Mouse (Mus musculus) kidney, adult 2 months (tissue): ENCODE measurements at regions not wholly inside any gene's neighbourhood (a gene's known extent, or its start where the extent isn't known, plus 50 kb on each side); places are given as distances from the start of the nearest gene placed in this dataset.

ENCODE experiments used
- CTCF ChIP-seq: fragments of 200-500 bp; conservative IDR thresholded peaks from 2 replicates; pipeline ENCODE4 v1.5.1; 2011; ENCODE audit warnings: low read depth, mild to moderate bottlenecking, control low read depth, low read length, moderate library complexity, mixed read lengths; ENCODE audit not compliant: insufficient read depth, insufficient read length
- POLR2A ChIP-seq: fragments of 200-500 bp; IDR thresholded peaks from one replicate; pipeline ENCODE4 v1.6.1; 2011; ENCODE audit warnings: low read depth, low read length, control low read depth

GRCm38 (mm10) chr1:186858285-186858684, 108.9 kb upstream of the D1Pas1 start:
- TF ChIP-seq POLR2A (no peak), CTCF (no peak)
